Mouse (Mus musculus) G1E (cell line): ENCODE data around the gene Gm9573.

Experiments used
- CTCF ChIP-seq: IDR thresholded peaks from 2 replicates; pipeline ENCODE4 v1.5.1; 2012; ENCODE audit warnings: low read depth, low read length, inconsistent platforms, mixed read lengths
- GATA1 ChIP-seq: IDR thresholded peaks from 2 replicates; pipeline ENCODE4 v1.6.1; 2012; ENCODE audit warnings: borderline replicate concordance, low read length, inconsistent platforms, mixed read lengths
- GATA2 ChIP-seq: IDR thresholded peaks from 2 replicates; pipeline ENCODE4 v1.6.1; 2012; ENCODE audit warnings: low read depth, low read length, inconsistent platforms, borderline replicate concordance
- POLR2AphosphoS5 ChIP-seq: IDR thresholded peaks from 2 replicates; pipeline ENCODE4 v1.6.1; 2012; ENCODE audit warnings: low read depth, low read length, inconsistent platforms; ENCODE audit not compliant: insufficient replicate concordance
- TAL1 ChIP-seq: conservative IDR thresholded peaks from 2 replicates; pipeline ENCODE4 v1.6.1; 2012; ENCODE audit warnings: low read depth, low read length, inconsistent platforms, mixed read lengths

DNA sequence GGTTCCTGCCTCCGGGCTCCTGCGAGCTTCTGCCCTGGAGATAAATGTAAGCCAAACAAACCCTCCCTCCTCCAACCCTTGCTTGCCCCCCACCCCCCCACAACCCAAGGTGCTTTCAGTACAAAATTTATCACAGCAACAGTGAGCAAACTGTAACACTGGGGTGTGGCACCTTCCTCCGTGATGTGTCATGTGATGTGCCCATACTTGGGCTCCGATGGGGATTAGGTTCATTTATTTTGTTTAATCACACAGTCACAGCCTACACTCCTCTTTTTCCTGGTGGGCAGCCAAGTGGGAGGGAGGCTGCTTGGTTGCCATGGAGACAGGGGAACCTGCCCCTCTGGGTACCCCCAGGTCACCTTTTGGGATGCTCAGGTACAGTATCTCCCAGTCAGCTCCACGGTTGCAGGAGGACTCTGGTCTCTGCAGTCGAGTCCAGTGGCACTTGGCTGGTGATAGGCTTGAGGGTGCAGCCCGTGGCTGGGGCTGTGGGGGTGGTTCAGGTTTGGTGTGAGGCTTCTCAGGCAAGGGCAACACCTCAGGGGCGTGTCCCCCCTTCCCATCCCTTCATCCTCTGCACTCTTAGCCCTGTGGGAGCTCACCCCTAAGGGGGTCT, 24.6 kb downstream of the Gm9573 start:
- TF ChIP-seq CTCF (no peak), TAL1 (no peak), GATA2 (no peak), GATA1 (no peak), POLR2AphosphoS5 (no peak)
